In genomic region chr6:105676637-105677036, GRCm38 (mm10) we compare ENCODE assay signal across 10 mouse cellular contexts. TPM values are rescaled to one million over a fixed set of nuclear protein-coding genes. Genes with fewer than 3 reads are reported as not detected.
A peak's percentile ranks its signal among the peaks of the same experiment; 100 is the strongest.
DNase-seq lines count a peak whose midpoint lies in the region; ATAC-seq and TF ChIP-seq lines count a peak whose summit lies in the region.
"Had no signal": no experiment of that assay in that cellular context is flagged by ENCODE, and none has a peak within 500 bp of the region (broad histone marks: within the 10 kb centered on the region; RNA-seq: fewer than 3 reads in every experiment).

No protein-coding gene starts in this region.

- no peaks in the 10 kb centered on the region for H3K36me3 ChIP-seq in lung, embryonic 15.5 days
- no peaks in the 10 kb centered on the region for H3K36me3 ChIP-seq in limb, embryonic 13.5 days
- no peaks in the 10 kb centered on the region for H3K36me3 ChIP-seq in stomach, embryonic 15.5 days
- H3K36me3 ChIP-seq in kidney, adult 2 months (ENCODE audit: control insufficient read depth, insufficient read depth, low read length), result no peaks in the 10 kb centered on the region

- no peaks in the 10 kb centered on the region for H3K4me1 ChIP-seq in cerebellum, adult 2 months (ENCODE audit: control insufficient read depth, insufficient read depth, low read length)
- 0 out of 2 replicates have a peak, but pooled peaks cover 4% of the 10 kb centered on the region for H3K4me1 ChIP-seq in lung, embryonic 15.5 days
- H3K4me1 ChIP-seq in limb, embryonic 13.5 days, result peaks cover 17% of the 10 kb centered on the region
- H3K4me1 ChIP-seq in stomach, embryonic 15.5 days, result peaks cover 3% of the 10 kb centered on the region; the same call in 1 of the 2 replicates
- no peaks in the 10 kb centered on the region for H3K4me1 ChIP-seq in kidney, adult 2 months (ENCODE audit: control insufficient read depth, insufficient read depth, low read length)

- TF ChIP-seq POLR2A in cerebellum, adult 2 months (IDR thresholded peaks at IDR 0.05; ENCODE audit: borderline replicate concordance, insufficient read depth, low read length), result no peak
- no peak for TF ChIP-seq POLR2A in kidney, adult 2 months (IDR thresholded peaks at IDR 0.05; ENCODE audit: low read depth, low read length)

- DNase-seq in cerebellum, adult 2 months, result no peak
- DNase-seq in cerebellum, postnatal 10 days, result no peak
- no peak for DNase-seq in lung, postnatal 10 days
- no peak for DNase-seq in kidney, adult 2 months

- 36% methylated on average over 5 of the region's 5 CpGs for WGBS in cerebellum, adult 2 months
- WGBS in lung, embryonic 15.5 days, result 18% methylated on average over 5 of the region's 5 CpGs
- 2% methylated on average over 5 of the region's 5 CpGs for WGBS in limb, embryonic 13.5 days
- whole genome bisulfite sequencing in stomach, embryonic 15.5 days, result 23% methylated on average over 5 of the region's 5 CpGs
- WGBS in kidney, adult 2 months, result 13% methylated on average over 5 of the region's 5 CpGs

- TF ChIP-seq CTCF in cerebellum, adult 2 months (IDR thresholded peaks at IDR 0.05; ENCODE audit: borderline replicate concordance, insufficient read depth, low read depth, low read length), result no peak
- TF ChIP-seq CTCF in kidney, adult 2 months (conservative IDR thresholded peaks at IDR 0.05; ENCODE audit: insufficient read depth, insufficient read length, low read depth, low read length), result no peak

- ATAC-seq in lung, embryonic 15.5 days (ENCODE audit: borderline replicate concordance, extremely low read depth, low FRiP score, low TSS enrichment), result no peak
- ATAC-seq in limb, embryonic 13.5 days (ENCODE audit: low FRiP score, low read depth), result 0 out of 2 replicates have a peak, but pooled peaks have one; percentile 8
- no peak for ATAC-seq in stomach, embryonic 15.5 days (ENCODE audit: insufficient read depth, low FRiP score, low read depth)
- ATAC-seq in erythroblast, adult 5-6 weeks (replicated peaks; ENCODE audit: low FRiP score, poor library complexity, severe bottlenecking), result no peak
- ATAC-seq: Patski had no signal

- H3K4me2 ChIP-seq in lung, embryonic 15.5 days, result peak overlapping the region; percentile 65; the same call in 1 of the 2 replicates
- peak overlapping the region; percentile 81 for H3K4me2 ChIP-seq in limb, embryonic 13.5 days (replicated peaks)
- peak overlapping the region; percentile 68 for H3K4me2 ChIP-seq in stomach, embryonic 15.5 days

- H3K4me3 ChIP-seq in cerebellum, adult 2 months (replicated peaks; ENCODE audit: insufficient read depth, low read depth, low read length), result peak overlapping the region; percentile 8
- no peak overlapping the region for H3K4me3 ChIP-seq in lung, embryonic 15.5 days
- H3K4me3 ChIP-seq in limb, embryonic 13.5 days, result peak overlapping the region; percentile 45
- H3K4me3 ChIP-seq in stomach, embryonic 15.5 days (replicated peaks), result no peak overlapping the region; the same call in 1 of the 2 replicates
- H3K4me3 ChIP-seq in kidney, adult 2 months (ENCODE audit: insufficient read depth, low read depth, low read length), result no peak overlapping the region

- H3K9ac ChIP-seq in lung, embryonic 15.5 days, result no peak overlapping the region
- no peak overlapping the region for H3K9ac ChIP-seq in limb, embryonic 13.5 days
- H3K9ac ChIP-seq in stomach, embryonic 15.5 days, result no peak overlapping the region

- no peaks in the 10 kb centered on the region for H3K27me3 ChIP-seq in cerebellum, adult 2 months (ENCODE audit: control insufficient read depth, insufficient read depth, low read length)
- H3K27me3 ChIP-seq in lung, embryonic 15.5 days, result peaks cover 33% of the 10 kb centered on the region
- H3K27me3 ChIP-seq in limb, embryonic 13.5 days, result peaks cover 50% of the 10 kb centered on the region
- peaks cover 27% of the 10 kb centered on the region for H3K27me3 ChIP-seq in stomach, embryonic 15.5 days (replicated peaks)
- H3K27me3 ChIP-seq in kidney, adult 2 months (replicated peaks; ENCODE audit: control insufficient read depth, insufficient read depth, low read length), result no peaks in the 10 kb centered on the region

- no peaks in the 10 kb centered on the region for H3K9me3 ChIP-seq in lung, embryonic 15.5 days
- H3K9me3 ChIP-seq in limb, embryonic 13.5 days, result no peaks in the 10 kb centered on the region
- no peaks in the 10 kb centered on the region for H3K9me3 ChIP-seq in stomach, embryonic 15.5 days

- H3K27ac ChIP-seq in cerebellum, adult 2 months (ENCODE audit: insufficient read depth, low read length), result no peak overlapping the region
- H3K27ac ChIP-seq in lung, embryonic 15.5 days, result no peak overlapping the region
- no peak overlapping the region for H3K27ac ChIP-seq in limb, embryonic 13.5 days
- no peak overlapping the region for H3K27ac ChIP-seq in stomach, embryonic 15.5 days
- H3K27ac ChIP-seq in kidney, adult 2 months (ENCODE audit: insufficient read depth, low read depth, low read length), result no peak overlapping the region
- H3K27ac ChIP-seq: kidney, postnatal 0 days had no signal

RNA-seq across cellular contexts. Expression of gene Cntn4, which starts 0.8 kb away (rescaled TPM):
- 13.2 and 14.7 TPM in 2 replicates for polyA plus RNA-seq in cerebellum, adult 2 months (2012; rRNA removed)
- polyA plus RNA-seq in lung, embryonic 15.5 days (2015; fragmentation: Nextera tagmentation; extraction: Ambion mirVana), result 1.7 and 1.8 TPM in 2 replicates
- 1.4 and 1.8 TPM in 2 replicates for polyA plus RNA-seq in limb, embryonic 13.5 days (2015; fragmentation: Nextera tagmentation; extraction: Ambion mirVana)
- 2.3 and 2.8 TPM in 2 replicates for polyA plus RNA-seq in stomach, embryonic 15.5 days (2015; fragmentation: Nextera tagmentation; extraction: Ambion mirVana)
- not detected in 2 replicates for total RNA-seq in erythroblast, adult 5-6 weeks (2015; ENCODE audit: low replicate concordance)
- not detected in 2 replicates for total RNA-seq in erythroblast, adult 5-6 weeks (2017; ENCODE audit: low replicate concordance)
- polyA plus RNA-seq in kidney, adult 2 months (2012; rRNA removed), result not detected in 2 replicates

Comparison
In these comparisons a context has a peak if more than half of its experiments do, and no peak if none do; other contexts are left out.
1. H3K4me3 ChIP-seq: peak in cerebellum, adult 2 months (single experiment) and limb, embryonic 13.5 days (single experiment); none in lung, embryonic 15.5 days (single experiment), stomach, embryonic 15.5 days (single experiment) and kidney, adult 2 months (single experiment).
2. Peak in every context shown above with its lines, with median percentiles within 50 percentile points of each other: H3K4me2 ChIP-seq.